Mouse (Mus musculus) embryonic facial prominence, embryonic 11.5 days (tissue): ENCODE measurements around the gene Tulp2. TPM values are rescaled to one million over a fixed set of nuclear protein-coding genes. Genes with fewer than 3 reads are reported as not detected.

Experiments
- ATAC-seq: fragments of 200-750 bp; cut with Nextera tagmentation; replicated peaks from 2 replicates; pipeline ENCODE4 v1.8.0; 2017; ENCODE audit warnings: low read depth; ENCODE audit not compliant: insufficient number of reproducible peaks, low FRiP score, low TSS enrichment
- DNase-seq: peaks from one replicate; pipeline ENCODE4 v3.0.0-alpha.2; 2015; ENCODE audit warnings: low spot score
- H3K27ac ChIP-seq: fragments of 300-500 bp; sonication (generic); replicated peaks from 2 replicates; pipeline ENCODE4 v1.5.1; 2014; ENCODE audit warnings: mild to moderate bottlenecking, low read depth, low read length, control low read depth
- H3K27me3 ChIP-seq: fragments of 300-500 bp; sonication (generic); 2 replicates; pipeline ENCODE4 v1.6.1; 2014; ENCODE audit warnings: mild to moderate bottlenecking, low read length, moderate library complexity, mixed read lengths; ENCODE audit not compliant: control insufficient read depth, insufficient read depth
- H3K36me3 ChIP-seq: fragments of 300-500 bp; sonication (generic); replicated peaks from 2 replicates; pipeline ENCODE4 v1.6.1; 2014; ENCODE audit warnings: low read depth, mild to moderate bottlenecking, low read length, moderate library complexity, mixed read lengths; ENCODE audit not compliant: control insufficient read depth, insufficient read depth
- H3K4me1 ChIP-seq: fragments of 300-500 bp; sonication (generic); 2 replicates; pipeline ENCODE4 v1.6.1; 2014; ENCODE audit warnings: low read length, mixed read lengths; ENCODE audit not compliant: control insufficient read depth, insufficient read depth
- H3K4me2 ChIP-seq: fragments of 300-500 bp; sonication (generic); 2 replicates; pipeline ENCODE4 v1.6.1; 2014; ENCODE audit warnings: low read depth, mild to moderate bottlenecking, control low read depth, low read length, moderate library complexity
- H3K4me3 ChIP-seq: fragments of 300-500 bp; sonication (generic); 2 replicates; pipeline ENCODE4 v1.5.1; 2014; ENCODE audit warnings: low read depth, low read length, control low read depth
- H3K9ac ChIP-seq: fragments of 300-500 bp; sonication (generic); replicated peaks from 2 replicates; pipeline ENCODE4 v1.6.1; 2014; ENCODE audit warnings: mild to moderate bottlenecking, control low read depth, low read length
- H3K9me3 ChIP-seq: fragments of 300-500 bp; sonication (generic); replicated peaks from 2 replicates; pipeline ENCODE4 v1.6.1; 2016; ENCODE audit warnings: mild to moderate bottlenecking, low read length, inconsistent platforms, mixed read lengths; ENCODE audit not compliant: control insufficient read depth
- WGBS: fragments of 180-500 bp; shearing (Covaris S2); extraction: QIAGEN DNeasy Blood & Tissue Kit; methylation state at CpG from one replicate; pipeline ENCODE4 v1.1.7; 2014; 5-methylcytosine and 5-hydroxymethylcytosine counted together
- polyA plus RNA-seq: library from polyadenylated mRNA; unstranded; fragments of >200 nt; fragmentation: Nextera tagmentation; extraction: Ambion mirVana; gene quantifications from 2 replicates; pipeline ENCODE4 v1.2.1, GENCODE M21; 2014

The Tulp2 gene
- polyA plus RNA-seq, 1 experiment from 2014 or later = 0.95 TPM

DNA sequence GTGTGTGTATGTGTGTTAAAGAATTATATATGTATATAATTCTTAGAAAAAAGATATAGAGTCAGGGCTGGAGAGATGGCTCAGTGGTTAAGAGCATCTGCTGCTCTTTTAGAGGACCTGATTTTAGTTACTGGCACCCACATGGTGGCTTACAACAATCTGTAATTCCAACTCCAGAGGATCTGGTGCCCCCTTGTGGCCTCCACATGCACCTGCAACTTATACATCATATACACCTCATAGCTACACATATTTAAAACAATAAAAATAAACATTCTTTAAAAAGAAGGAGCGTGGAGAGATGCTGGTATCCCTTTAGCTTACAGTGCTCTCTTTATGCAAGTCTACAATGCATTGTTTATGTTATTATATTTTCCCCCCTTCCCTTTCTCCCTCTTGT, 62.8 kb downstream of the Tulp2 start:
- ATAC-seq = no peak
- DNase-seq = no peak
- Histone ChIP-seq H3K27ac (no peak overlapping the region), H3K36me3 (no peaks in the 10 kb centered on the region), H3K27me3 (no peaks in the 10 kb centered on the region), H3K9me3 (no peaks in the 10 kb centered on the region), H3K4me1 (no peaks in the 10 kb centered on the region), H3K4me2 (no peak overlapping the region), H3K4me3 (no peak overlapping the region), H3K9ac (no peak overlapping the region)
- WGBS = 88% methylated on average over 1 of the region's 1 CpGs

DNA sequence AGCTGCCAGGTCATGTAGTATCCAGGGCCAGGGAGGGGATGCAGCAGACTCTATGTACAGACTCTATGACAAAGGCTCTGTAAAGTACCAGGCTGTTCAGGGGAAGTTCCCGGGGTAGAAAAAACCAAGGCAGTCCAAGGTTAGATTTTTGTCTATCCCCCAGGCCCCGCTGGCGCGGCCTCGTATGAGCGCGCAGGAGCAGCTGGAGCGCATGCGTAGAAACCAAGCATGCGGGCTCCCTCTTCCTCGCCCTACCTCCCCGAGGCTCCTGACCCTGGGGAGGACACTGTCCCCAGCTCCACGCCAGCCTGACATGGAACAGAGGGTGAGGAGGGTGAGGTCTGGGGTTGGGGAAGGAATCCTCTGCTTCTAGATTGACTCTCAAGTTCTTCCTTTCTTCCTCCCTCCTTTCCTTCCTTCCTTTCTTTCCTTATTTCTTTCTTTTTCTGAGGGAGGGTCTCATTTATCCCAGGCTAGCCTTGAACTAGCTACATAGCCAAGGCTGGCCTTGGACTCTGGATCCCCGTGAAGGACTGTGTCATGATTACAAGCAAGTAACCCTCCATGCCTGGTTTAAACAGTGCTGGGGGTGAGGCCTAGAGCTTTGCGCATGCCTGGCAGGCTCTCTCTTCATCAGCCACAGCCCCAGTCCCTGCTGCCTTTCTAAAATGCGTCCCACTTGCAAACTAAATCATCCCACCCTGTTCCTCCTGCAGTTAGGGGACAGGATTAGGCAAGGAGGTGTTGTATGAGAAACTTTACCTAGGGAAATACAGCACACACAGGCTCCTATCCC, 68.2 kb downstream of the Tulp2 start:
- Histone ChIP-seq H3K4me2 (no peak overlapping the region), H3K4me1 (no peaks in the 10 kb centered on the region; the same call in 1 of the 2 replicates), H3K9me3 (no peaks in the 10 kb centered on the region), H3K4me3 (no peak overlapping the region), H3K9ac (no peak overlapping the region), H3K27me3 (no peaks in the 10 kb centered on the region), H3K36me3 (no peaks in the 10 kb centered on the region), H3K27ac (no peak overlapping the region)
- DNase-seq (no peak), ATAC-seq (no peak)
- 87% methylated on average over 16 of the region's 16 CpGs for WGBS

DNA sequence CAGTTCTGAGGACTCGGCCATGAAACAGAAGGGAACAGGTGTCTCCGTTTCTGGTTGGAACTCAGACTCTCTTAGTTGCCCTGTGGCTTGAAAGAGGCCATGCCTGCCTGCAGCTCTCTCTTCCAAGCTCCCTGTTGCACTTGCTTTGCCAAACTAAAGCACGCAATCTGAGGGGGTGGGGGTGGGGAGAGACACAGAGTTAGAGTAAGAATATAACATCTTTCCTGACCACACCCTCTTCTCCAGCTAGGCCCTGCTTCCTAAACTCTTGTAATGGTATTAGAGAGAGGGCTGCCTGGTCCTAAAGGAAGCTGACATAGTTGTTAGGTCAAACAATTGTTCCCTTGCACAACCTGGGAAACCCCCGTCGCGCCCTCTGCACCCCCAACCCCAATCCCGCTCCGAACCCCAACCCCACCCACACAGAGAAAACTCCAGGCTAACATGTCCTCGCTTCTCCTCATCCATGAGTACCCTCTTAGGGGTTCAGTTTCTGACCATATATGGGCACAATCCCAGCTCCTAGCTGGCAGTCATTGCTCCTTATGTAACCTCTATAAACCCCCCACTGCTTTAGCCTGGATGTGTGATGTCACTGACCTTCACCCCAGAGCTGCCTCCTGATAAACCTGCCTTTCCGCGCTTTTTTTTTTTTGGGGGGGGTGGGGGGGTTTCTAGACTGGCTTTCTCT, 69.3 kb downstream of the Tulp2 start:
- 76% methylated on average over 11 of the region's 11 CpGs for WGBS
- H3K4me2 ChIP-seq = no peak overlapping the region
- no peak for DNase-seq
- H3K9ac ChIP-seq = no peak overlapping the region
- no peak overlapping the region for H3K4me3 ChIP-seq
- no peaks in the 10 kb centered on the region for H3K27me3 ChIP-seq
- no peak for ATAC-seq
- H3K27ac ChIP-seq = no peak overlapping the region
- no peaks in the 10 kb centered on the region for H3K9me3 ChIP-seq
- no peaks in the 10 kb centered on the region; the same call in 1 of the 2 replicates for H3K4me1 ChIP-seq
- H3K36me3 ChIP-seq = no peaks in the 10 kb centered on the region

GRCm38 (mm10) chr7:45551512-45551883, 69.8 kb downstream of the Tulp2 start:
- WGBS = 80% methylated on average over 8 of the region's 8 CpGs

GRCm38 (mm10) chr7:45553519-45553918, 71.8 kb downstream of the Tulp2 start:
- no peak overlapping the region for H3K4me2 ChIP-seq
- H3K27me3 ChIP-seq = no peaks in the 10 kb centered on the region
- WGBS = 67% methylated on average over 8 of the region's 8 CpGs
- DNase-seq (no peak), ATAC-seq (no peak)
- no peaks in the 10 kb centered on the region for H3K9me3 ChIP-seq
- no peaks in the 10 kb centered on the region for H3K36me3 ChIP-seq
- no peak overlapping the region for H3K9ac ChIP-seq
- no peaks in the 10 kb centered on the region; the same call in 1 of the 2 replicates for H3K4me1 ChIP-seq
- H3K4me3 ChIP-seq = no peak overlapping the region
- no peak overlapping the region for H3K27ac ChIP-seq

More at GRCm38 (mm10) chr7:45551512-45551883, 69.8 kb downstream of the Tulp2 start:
- H3K36me3 ChIP-seq = no peaks in the 10 kb centered on the region
- no peaks in the 10 kb centered on the region; the same call in 1 of the 2 replicates for H3K4me1 ChIP-seq
- H3K4me3 ChIP-seq = no peak overlapping the region
- ATAC-seq (no peak), DNase-seq (no peak)
- H3K27ac ChIP-seq = no peak overlapping the region
- H3K9me3 ChIP-seq = no peaks in the 10 kb centered on the region
- H3K9ac ChIP-seq = no peak overlapping the region
- H3K4me2 ChIP-seq = no peak overlapping the region
- H3K27me3 ChIP-seq = no peaks in the 10 kb centered on the region

- H3K27ac ChIP-seq = no peak overlapping the region
- ATAC-seq (no peak), DNase-seq (no peak)
- H3K9ac ChIP-seq = no peak overlapping the region
- no peaks in the 10 kb centered on the region for H3K27me3 ChIP-seq
- no peaks in the 10 kb centered on the region; the same call in 1 of the 2 replicates for H3K4me1 ChIP-seq
- no peaks in the 10 kb centered on the region for H3K9me3 ChIP-seq
- H3K4me3 ChIP-seq = no peak overlapping the region
- H3K4me2 ChIP-seq = no peak overlapping the region
- 93% methylated on average over 2 of the region's 2 CpGs for WGBS
- no peaks in the 10 kb centered on the region for H3K36me3 ChIP-seq
Measured at GRCm38 (mm10) chr7:45553990-45554389, 72.3 kb downstream of the Tulp2 start.

GRCm38 (mm10) chr7:45554744-45555143, 73.1 kb downstream of the Tulp2 start, which contains the start of gene Hsd17b14:
Gene Hsd17b14, plus strand, starts transcription at chr7:45554893.
- 22% methylated on average over 8 of the region's 8 CpGs for WGBS

DNA sequence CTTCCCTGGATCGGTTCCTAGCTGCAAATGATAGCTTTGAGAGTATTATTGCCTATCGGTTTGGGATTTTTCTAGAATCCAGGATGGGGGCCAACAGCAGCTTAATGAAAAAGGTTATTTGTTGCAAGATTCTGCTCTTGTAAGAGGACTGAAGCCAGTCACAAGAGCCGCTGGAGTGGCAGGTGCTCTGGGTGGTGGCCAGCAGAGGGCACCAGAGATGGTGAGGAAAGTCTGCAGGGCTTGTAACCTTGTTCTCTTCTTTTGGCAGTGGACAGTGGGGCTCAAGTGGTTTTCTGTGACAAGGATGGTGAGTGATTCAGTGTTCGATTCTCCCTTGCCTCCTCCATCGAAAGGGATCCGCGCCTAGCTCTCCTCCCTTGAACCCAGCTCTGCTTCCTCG, 74.1 kb downstream of the Tulp2 start:
- DNase-seq (peak; percentile 87), ATAC-seq (no peak)
- Histone ChIP-seq H3K27me3 (no peaks in the 10 kb centered on the region), H3K4me2 (no peak overlapping the region), H3K4me1 (no peaks in the 10 kb centered on the region; the same call in 1 of the 2 replicates), H3K4me3 (no peak overlapping the region), H3K27ac (no peak overlapping the region), H3K9ac (no peak overlapping the region), H3K36me3 (no peaks in the 10 kb centered on the region), H3K9me3 (no peaks in the 10 kb centered on the region)
- 32% methylated on average over 8 of the region's 8 CpGs for WGBS

More at GRCm38 (mm10) chr7:45554744-45555143, 73.1 kb downstream of the Tulp2 start, which contains the start of gene Hsd17b14:
- no peaks in the 10 kb centered on the region; the same call in 1 of the 2 replicates for H3K4me1 ChIP-seq
- H3K9me3 ChIP-seq = no peaks in the 10 kb centered on the region
- H3K27ac ChIP-seq = no peak within 1 kb of the TSS
- H3K4me2 ChIP-seq = no peak within 1 kb of the TSS
- DNase-seq (no peak), ATAC-seq (no peak)
- H3K27me3 ChIP-seq = no peaks in the 10 kb centered on the region
- H3K36me3 ChIP-seq = no peaks in the 10 kb centered on the region
- H3K4me3 ChIP-seq = no peak within 1 kb of the TSS
- H3K9ac ChIP-seq = no peak within 1 kb of the TSS
